Mouse (Mus musculus) kidney, embryonic 15.5 days (tissue): ENCODE measurements around the gene Cirbp. TPM values are rescaled to one million over a fixed set of nuclear protein-coding genes. Genes with fewer than 3 reads are reported as not detected.
A peak's percentile ranks its signal among the peaks of the same experiment; 100 is the strongest.

Source experiments
- ATAC-seq: fragments of 200-750 bp; cut with Nextera tagmentation; replicated peaks from 2 replicates; pipeline ENCODE4 v1.8.0; 2017; ENCODE audit warnings: moderate TSS enrichment; ENCODE audit not compliant: low FRiP score
- H3K27ac ChIP-seq: fragments of 300-500 bp; sonication (generic); 2 replicates; pipeline ENCODE4 v1.5.1; 2015; ENCODE audit warnings: mild to moderate bottlenecking, inconsistent platforms
- H3K27me3 ChIP-seq: fragments of 300-500 bp; sonication (generic); 2 replicates; pipeline ENCODE4 v1.6.1; 2015; ENCODE audit warnings: inconsistent platforms
- H3K36me3 ChIP-seq: fragments of 300-500 bp; sonication (generic); 2 replicates; pipeline ENCODE4 v1.6.1; 2015; ENCODE audit warnings: inconsistent platforms
- H3K4me1 ChIP-seq: fragments of 300-500 bp; sonication (generic); 2 replicates; pipeline ENCODE4 v1.6.1; 2015; ENCODE audit warnings: inconsistent platforms
- H3K4me2 ChIP-seq: fragments of 300-500 bp; sonication (generic); 2 replicates; pipeline ENCODE4 v1.6.1; 2015; ENCODE audit warnings: moderate library complexity, mild to moderate bottlenecking, inconsistent platforms
- H3K4me3 ChIP-seq: fragments of 300-500 bp; sonication (generic); replicated peaks from 2 replicates; pipeline ENCODE4 v1.5.1; 2015; ENCODE audit warnings: mild to moderate bottlenecking, inconsistent platforms
- H3K9ac ChIP-seq: fragments of 300-500 bp; sonication (generic); 2 replicates; pipeline ENCODE4 v1.6.1; 2015; ENCODE audit warnings: mild to moderate bottlenecking, inconsistent platforms
- H3K9me3 ChIP-seq: fragments of 300-500 bp; sonication (generic); replicated peaks from 2 replicates; pipeline ENCODE4 v1.6.1; 2016; ENCODE audit warnings: inconsistent platforms
- WGBS: fragments of 180-500 bp; shearing (Covaris S2); methylation state at CpG from one replicate; pipeline ENCODE4 v1.1.7; 2015; ENCODE audit warnings: mixed read lengths; 5-methylcytosine and 5-hydroxymethylcytosine counted together
- polyA plus RNA-seq: library from polyadenylated mRNA; unstranded; fragments of >200 nt; fragmentation: Nextera tagmentation; extraction: Ambion mirVana; gene quantifications from 2 replicates; pipeline ENCODE4 v1.2.1, GENCODE M21; 2015

Cirbp gene
- polyA plus RNA-seq, 1 experiment from 2014 or later: 111 TPM

GRCm38 (mm10) chr10:80131316-80131951 is 34.4 kb upstream of the Cirbp start:
- peak overlapping the region; percentile 48 for H3K4me2 ChIP-seq

GRCm38 (mm10) chr10:80131952-80132350 is 33.8 kb upstream of the Cirbp start:
- Histone ChIP-seq H3K27me3 (peaks cover 20% of the 10 kb centered on the region), H3K4me3 (peak overlapping the region; percentile 17; the same call in 1 of the 2 replicates), H3K9me3 (no peaks in the 10 kb centered on the region), H3K27ac (peak overlapping the region; percentile 34; the same call in 1 of the 2 replicates), H3K9ac (peak overlapping the region; percentile 36; the same call in 1 of the 2 replicates), H3K4me1 (peaks cover 49% of the 10 kb centered on the region), H3K36me3 (peaks cover 81% of the 10 kb centered on the region), H3K4me2 (peak overlapping the region; percentile 48)
- ATAC-seq: peak; percentile 44
- 24% methylated on average over 27 of the region's 27 CpGs for WGBS

More at GRCm38 (mm10) chr10:80131316-80131951, 34.4 kb upstream of the Cirbp start:
- Histone ChIP-seq H3K9me3 (no peaks in the 10 kb centered on the region), H3K36me3 (peaks cover 86% of the 10 kb centered on the region), H3K27ac (peak overlapping the region; percentile 34; the same call in 1 of the 2 replicates), H3K9ac (peak overlapping the region; percentile 36; the same call in 1 of the 2 replicates), H3K4me3 (peak overlapping the region; percentile 17), H3K27me3 (peaks cover 15% of the 10 kb centered on the region), H3K4me1 (peaks cover 43% of the 10 kb centered on the region)
- peak; percentile 30 for ATAC-seq
- WGBS: 15% methylated on average over 55 of the region's 55 CpGs

- WGBS: 71% methylated on average over 8 of the region's 8 CpGs
- peaks cover 33% of the 10 kb centered on the region for H3K27me3 ChIP-seq
- H3K4me1 ChIP-seq: peaks cover 62% of the 10 kb centered on the region
- H3K4me3 ChIP-seq: no peak overlapping the region
- no peak overlapping the region for H3K4me2 ChIP-seq
- H3K36me3 ChIP-seq: peaks cover 67% of the 10 kb centered on the region
- no peak for ATAC-seq
- H3K27ac ChIP-seq: no peak overlapping the region
- H3K9me3 ChIP-seq: no peaks in the 10 kb centered on the region
- H3K9ac ChIP-seq: no peak overlapping the region
Observed at GRCm38 (mm10) chr10:80133226-80133849, 32.4 kb upstream of the Cirbp start.

GRCm38 (mm10) chr10:80134421-80134820 is 31.4 kb upstream of the Cirbp start:
- Histone ChIP-seq H3K9ac (no peak overlapping the region), H3K4me1 (peaks cover 73% of the 10 kb centered on the region), H3K4me3 (no peak overlapping the region), H3K27me3 (peaks cover 33% of the 10 kb centered on the region), H3K27ac (no peak overlapping the region), H3K9me3 (no peaks in the 10 kb centered on the region), H3K4me2 (no peak overlapping the region), H3K36me3 (peaks cover 56% of the 10 kb centered on the region)
- 83% methylated on average over 9 of the region's 9 CpGs for WGBS
- no peak for ATAC-seq

GRCm38 (mm10) chr10:80135161-80135560 is 30.6 kb upstream of the Cirbp start:
- Histone ChIP-seq H3K27me3 (peaks cover 33% of the 10 kb centered on the region), H3K4me3 (no peak overlapping the region), H3K4me2 (no peak overlapping the region), H3K36me3 (peaks cover 48% of the 10 kb centered on the region), H3K9ac (no peak overlapping the region), H3K9me3 (no peaks in the 10 kb centered on the region), H3K27ac (no peak overlapping the region), H3K4me1 (peaks cover 69% of the 10 kb centered on the region)
- 84% methylated on average over 10 of the region's 10 CpGs for WGBS
- ATAC-seq: no peak

GRCm38 (mm10) chr10:80135641-80136040 is 30.1 kb upstream of the Cirbp start:
- 87% methylated on average over 1 of the region's 1 CpGs for WGBS
- Histone ChIP-seq H3K27ac (no peak overlapping the region), H3K36me3 (peaks cover 44% of the 10 kb centered on the region), H3K4me3 (no peak overlapping the region), H3K27me3 (peaks cover 33% of the 10 kb centered on the region), H3K4me2 (no peak overlapping the region), H3K9me3 (no peaks in the 10 kb centered on the region), H3K9ac (no peak overlapping the region), H3K4me1 (peaks cover 67% of the 10 kb centered on the region)
- ATAC-seq: no peak

GRCm38 (mm10) chr10:80136179-80136951 is 29.4 kb upstream of the Cirbp start:
- H3K36me3 ChIP-seq: peaks cover 36% of the 10 kb centered on the region
- H3K9ac ChIP-seq: peak overlapping the region; percentile 36
- peaks cover 33% of the 10 kb centered on the region for H3K27me3 ChIP-seq
- peak overlapping the region; percentile 83; the same call in 1 of the 2 replicates for H3K27ac ChIP-seq
- ATAC-seq: no peak
- peak overlapping the region; percentile 98 for H3K4me2 ChIP-seq
- H3K9me3 ChIP-seq: no peaks in the 10 kb centered on the region
- H3K4me3 ChIP-seq: peak overlapping the region; percentile 74
- H3K4me1 ChIP-seq: peaks cover 67% of the 10 kb centered on the region
- 20% methylated on average over 49 of the region's 49 CpGs for WGBS

- Histone ChIP-seq H3K4me1 (peaks cover 65% of the 10 kb centered on the region), H3K27me3 (peaks cover 33% of the 10 kb centered on the region), H3K9ac (peak overlapping the region; percentile 36), H3K36me3 (peaks cover 29% of the 10 kb centered on the region), H3K4me3 (peak overlapping the region; percentile 74), H3K4me2 (peak overlapping the region; percentile 98), H3K27ac (peak overlapping the region; percentile 83), H3K9me3 (no peaks in the 10 kb centered on the region)
- WGBS: 4% methylated on average over 29 of the region's 29 CpGs
- no peak for ATAC-seq
Observed at GRCm38 (mm10) chr10:80136952-80137625, 28.7 kb upstream of the Cirbp start.

GRCm38 (mm10) chr10:80137626-80138552 is 27.9 kb upstream of the Cirbp start:
- Histone ChIP-seq H3K4me1 (peaks cover 62% of the 10 kb centered on the region), H3K27ac (peak overlapping the region; percentile 83), H3K27me3 (peaks cover 33% of the 10 kb centered on the region), H3K9ac (peak overlapping the region; percentile 90), H3K36me3 (peaks cover 21% of the 10 kb centered on the region), H3K4me2 (peak overlapping the region; percentile 98), H3K4me3 (peak overlapping the region; percentile 74), H3K9me3 (no peaks in the 10 kb centered on the region)
- 4% methylated on average over 30 of the region's 33 CpGs for WGBS
- ATAC-seq: no peak

- H3K36me3 ChIP-seq: peaks cover 21% of the 10 kb centered on the region
- peak; percentile 4; the same call in 1 of the 2 replicates for ATAC-seq
- under 1% methylated on average over 81 of the region's 94 CpGs for WGBS
Observed at GRCm38 (mm10) chr10:80138553-80139438, 27.0 kb upstream of the Cirbp start, which contains the start of gene Atp5d. Atp5d (plus strand) TSS chr10:80138632.

More at GRCm38 (mm10) chr10:80138553-80139438, 27.0 kb upstream of the Cirbp start, which contains the start of gene Atp5d:
- Histone ChIP-seq H3K9ac (peak within 1 kb of the TSS; percentile 90), H3K4me3 (peak within 1 kb of the TSS; percentile 74), H3K27ac (peak within 1 kb of the TSS; percentile 83), H3K27me3 (peaks cover 33% of the 10 kb centered on the region), H3K4me2 (peak within 1 kb of the TSS; percentile 98), H3K4me1 (peaks cover 68% of the 10 kb centered on the region), H3K9me3 (no peaks in the 10 kb centered on the region)
